Mouse (Mus musculus): Measurements from ENCODE around the gene Hinfp.

The Hinfp gene

DNA sequence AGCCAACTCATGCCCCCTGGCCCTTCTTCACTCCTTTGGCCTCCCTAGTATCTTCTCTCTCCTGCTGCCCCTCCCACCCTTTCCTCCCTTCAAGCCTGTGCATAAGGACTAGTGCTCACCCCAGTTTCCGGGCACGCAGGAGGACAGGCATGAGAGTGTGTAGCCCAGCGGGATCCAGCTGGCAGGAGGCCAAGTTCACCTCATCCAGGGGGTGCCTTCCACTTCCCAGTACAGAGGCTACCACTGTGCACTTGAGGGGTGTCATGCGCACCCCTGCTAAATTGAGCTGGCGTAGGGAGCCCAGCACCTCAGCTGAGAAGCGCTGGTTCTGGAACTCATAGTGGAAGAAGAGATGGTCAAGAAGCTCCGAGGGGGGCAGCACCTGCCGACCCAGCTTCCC is 49.3 kb downstream of the Hinfp start:
- DNase-seq: no peak

DNA sequence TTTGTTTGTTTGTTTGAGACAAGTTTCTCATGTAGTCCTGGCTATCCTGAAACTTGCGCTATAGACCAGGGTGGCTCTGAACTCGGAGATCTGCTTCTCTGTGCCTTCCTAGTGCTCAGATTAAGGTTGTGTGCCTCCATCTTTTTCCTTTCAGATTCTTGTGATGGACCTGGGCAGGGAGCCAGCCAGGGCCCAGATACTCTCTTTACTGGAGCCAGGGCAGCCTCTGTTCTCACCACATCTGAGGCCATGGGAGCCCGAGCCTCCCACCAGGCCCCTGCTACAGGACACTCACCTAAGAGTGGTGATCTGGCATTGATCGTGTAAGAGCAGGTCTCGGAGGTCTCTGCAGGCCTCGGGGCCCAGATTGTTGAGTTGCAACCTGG is 50.3 kb downstream of the Hinfp start:
- no peak for DNase-seq

DNA sequence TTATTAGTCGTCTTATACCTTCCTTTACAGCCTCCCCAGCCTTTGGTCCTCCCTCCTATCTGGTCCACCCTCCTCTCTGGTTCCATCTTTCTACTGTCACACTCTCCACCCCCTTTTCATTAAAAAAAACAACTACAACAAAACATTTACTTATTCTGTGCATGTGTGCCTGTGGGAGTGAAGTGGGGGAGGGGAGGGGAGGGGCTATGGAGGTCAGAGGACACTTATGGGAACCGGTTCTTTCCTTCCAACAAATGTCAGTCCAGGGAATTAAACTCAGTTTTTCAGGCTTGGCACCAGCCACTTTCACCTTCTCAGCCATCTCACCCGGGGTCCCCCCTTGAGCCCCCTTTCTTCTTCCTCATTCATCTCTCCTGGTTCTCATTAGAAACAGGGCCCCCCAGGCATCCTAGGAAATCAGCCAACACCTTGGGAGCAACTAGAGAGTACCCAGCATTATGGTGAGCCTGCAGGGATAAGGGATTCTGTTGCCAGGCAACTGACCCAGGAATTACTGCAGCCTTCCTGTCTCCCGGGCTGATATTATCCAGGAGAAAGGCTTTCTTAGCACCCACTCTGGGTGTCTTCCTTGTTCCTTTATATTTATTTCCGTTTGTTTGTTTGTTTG is 50.8 kb downstream of the Hinfp start:
- DNase-seq: no peak

DNA sequence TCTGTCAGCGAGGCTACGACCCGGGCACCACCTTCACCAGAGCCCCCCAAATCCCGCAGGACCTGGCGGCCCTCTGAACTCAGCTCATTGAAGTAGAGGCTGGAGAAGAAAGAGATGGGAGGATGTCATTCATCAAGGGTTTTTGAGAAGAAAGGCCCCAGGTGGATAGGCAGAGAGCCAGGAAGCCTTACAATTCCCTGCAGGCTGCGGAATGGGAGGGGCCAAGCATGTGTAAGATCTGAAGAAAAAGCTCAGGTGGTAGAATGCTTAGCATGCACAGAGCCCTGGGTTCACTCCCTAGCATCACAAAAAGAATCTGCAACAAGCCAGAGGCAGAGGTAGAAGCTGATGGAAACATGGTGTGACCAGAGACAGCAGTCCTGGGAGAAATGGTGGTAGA is 52.0 kb downstream of the Hinfp start:
- peak; percentile 57 to 77 for DNase-seq

DNA sequence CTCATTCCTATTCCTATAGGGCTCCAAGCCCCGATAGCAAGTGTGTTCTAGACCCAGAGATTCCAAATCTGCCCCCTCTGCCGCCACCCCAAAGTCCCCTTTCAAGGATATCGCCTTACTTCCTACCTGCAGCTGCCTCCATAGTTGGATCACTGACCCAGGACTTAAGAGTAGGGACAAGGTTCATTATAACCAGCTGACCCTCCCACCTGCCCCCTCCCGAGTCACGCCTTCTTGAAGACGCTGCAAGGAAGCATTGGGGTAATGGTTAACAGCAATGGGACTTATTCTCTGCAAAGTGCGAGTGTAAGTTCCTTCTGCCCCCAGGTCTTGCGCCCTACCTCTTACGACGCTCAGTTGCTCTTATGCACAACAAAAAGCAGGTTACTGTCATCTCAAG is 54.2 kb downstream of the Hinfp start, which contains the start of gene Pdzd3:
Pdzd3 (minus strand) TSS at position 158 of the 400 bp plus-strand sequence.
- DNase-seq: peak in 1 of 2 experiments; percentile 5

DNA sequence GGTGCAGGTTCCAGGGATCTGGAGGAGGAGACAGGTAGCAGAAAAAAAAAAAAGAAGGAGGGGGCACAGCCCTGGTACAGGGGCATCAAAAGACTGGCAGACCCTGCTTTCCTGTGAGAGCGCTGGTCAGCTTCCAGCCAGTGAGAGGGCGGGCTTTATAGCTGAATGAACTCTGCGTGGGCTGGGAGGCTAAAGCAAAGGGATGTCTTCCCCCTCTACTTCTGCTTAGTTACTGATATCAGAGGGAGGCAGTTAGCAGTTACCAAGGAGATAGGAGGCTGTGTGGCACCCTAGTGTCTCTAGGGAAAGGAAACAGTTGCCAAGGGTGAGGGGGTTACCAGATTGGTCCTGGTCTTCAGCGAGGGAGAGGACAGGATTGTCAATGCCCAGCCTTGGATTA is 55.0 kb downstream of the Hinfp start:
- DNase-seq: no peak

DNA sequence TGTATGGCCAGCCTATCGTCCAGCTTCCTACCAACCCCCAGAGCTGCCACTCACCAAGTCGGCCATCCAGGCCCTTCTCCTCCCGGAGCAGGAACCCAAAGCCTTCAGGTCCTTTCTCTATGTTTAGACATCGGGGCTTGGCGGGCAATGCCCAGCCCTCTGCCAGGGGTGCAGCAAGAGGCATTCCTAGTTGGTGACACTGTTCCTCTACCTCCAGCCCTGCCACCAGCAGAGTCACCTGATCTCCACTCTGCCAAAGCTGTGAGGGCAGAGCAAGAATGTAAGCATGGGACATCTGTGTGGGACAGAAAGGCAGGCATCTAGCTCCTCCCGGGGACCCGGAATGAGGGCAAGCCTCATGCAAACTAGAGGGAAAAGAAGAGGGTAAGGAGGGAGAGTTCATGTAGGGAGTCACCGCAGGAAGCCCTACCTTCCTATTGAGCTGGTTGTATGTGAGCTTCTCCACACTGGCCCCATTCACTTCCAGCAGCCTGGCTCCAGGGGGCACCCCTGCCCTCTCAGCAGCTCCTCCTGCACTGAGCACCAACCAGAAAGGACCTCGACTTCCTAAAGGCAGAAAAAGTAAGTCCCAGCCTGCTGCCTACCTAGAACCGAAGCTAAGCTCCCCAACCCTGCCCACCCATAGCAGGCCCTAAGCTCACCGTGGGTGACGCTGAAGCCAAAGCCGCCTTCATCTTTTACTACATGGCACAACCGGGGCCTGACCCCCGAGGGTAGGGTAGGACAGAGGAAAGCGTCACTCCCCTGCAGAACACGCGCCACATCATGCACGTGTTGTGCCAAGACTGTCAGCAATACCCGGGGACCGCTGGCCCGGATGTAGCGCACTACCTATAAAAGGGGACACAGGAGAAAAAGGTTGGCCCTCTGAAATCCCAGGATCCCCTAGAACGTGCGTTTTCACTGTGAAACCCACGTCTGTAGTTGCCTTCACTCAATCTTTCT is 56.0 kb downstream of the Hinfp start:
- DNase-seq: peak; percentile 87 to 90

DNA sequence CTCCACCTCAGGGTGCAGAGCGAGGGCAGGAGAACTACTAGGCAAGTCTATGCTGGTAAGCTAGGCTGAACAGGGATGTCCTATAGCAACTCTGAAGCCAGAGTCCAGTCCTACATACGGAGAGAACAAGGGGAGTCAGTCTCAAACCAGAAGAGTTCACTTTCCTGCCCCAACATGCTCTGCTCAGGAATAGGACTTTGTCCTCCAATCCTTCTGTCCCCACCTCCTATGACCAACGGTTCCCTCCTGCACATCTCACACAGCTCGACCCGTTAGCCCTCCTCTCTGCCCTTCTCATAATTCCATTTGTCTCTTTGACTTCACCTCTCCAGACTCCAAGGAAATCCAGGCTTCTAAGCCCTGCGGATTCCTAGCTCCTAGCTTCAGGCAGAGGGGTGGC is 57.6 kb downstream of the Hinfp start:
- DNase-seq: no peak

DNA sequence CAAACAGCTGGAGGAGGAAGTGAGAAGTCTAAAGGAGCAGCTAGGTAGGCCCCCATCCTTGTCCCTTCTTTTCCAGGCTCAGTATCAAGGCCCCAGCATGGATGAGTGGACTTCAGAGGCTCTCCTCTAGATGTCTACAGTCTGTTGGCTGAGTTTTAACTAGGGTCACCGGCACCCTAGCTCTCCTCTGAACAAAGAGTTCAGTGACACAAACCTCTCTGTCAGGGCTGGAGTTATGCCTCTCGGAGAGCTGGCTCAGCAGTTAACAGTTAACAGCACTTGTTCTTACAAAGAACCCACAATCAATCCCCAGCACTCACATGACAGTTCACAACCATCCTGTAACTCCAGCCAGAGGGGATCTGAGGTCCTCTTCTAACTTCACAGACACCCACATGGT is 61.9 kb downstream of the Hinfp start:
- DNase-seq: no peak
